Mouse (Mus musculus) ovary, postnatal 36 days (tissue): Measurements from ENCODE around the gene Zfpm1.

Experiments used
- DNase-seq: peaks from one replicate; pipeline ENCODE4 v3.0.0; 2022; ENCODE audit warnings: low spot score, mixed read lengths

Zfpm1 gene

GRCm38 (mm10) chr8:122282035-122282358 lies at the start of gene Zfpm1:
TSS of gene Zfpm1 (plus strand) at chr8:122282141.
- DNase-seq = no peak

GRCm38 (mm10) chr8:122234055-122234454 lies 47.9 kb upstream of the Zfpm1 start:
- peak; percentile 46 for DNase-seq

GRCm38 (mm10) chr8:122236521-122236920 lies 45.4 kb upstream of the Zfpm1 start:
- no peak for DNase-seq

DNA sequence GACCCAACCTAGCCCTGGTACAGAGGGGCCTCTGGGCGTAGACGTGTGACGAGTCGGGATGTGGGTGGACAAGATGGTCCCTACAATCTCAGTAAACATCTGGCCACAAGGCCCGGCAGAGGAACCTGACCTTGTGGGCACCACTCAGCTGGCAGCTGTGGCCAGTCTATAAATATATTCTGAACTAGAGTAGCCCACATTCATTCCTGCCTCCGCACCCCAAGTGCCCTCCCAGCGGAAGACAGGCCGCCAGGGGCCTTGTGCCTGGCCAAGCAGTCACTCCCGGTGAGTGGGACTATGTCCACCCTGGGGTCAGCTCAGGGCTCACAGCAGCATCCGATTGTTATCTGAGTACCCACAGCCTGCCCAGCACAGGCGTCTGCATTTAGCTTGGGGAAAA lies 43.7 kb upstream of the Zfpm1 start:
- DNase-seq = no peak

- no peak for DNase-seq
These were observed 43.2 kb upstream of the Zfpm1 start for GRCm38 (mm10) chr8:122238731-122239130.

DNA sequence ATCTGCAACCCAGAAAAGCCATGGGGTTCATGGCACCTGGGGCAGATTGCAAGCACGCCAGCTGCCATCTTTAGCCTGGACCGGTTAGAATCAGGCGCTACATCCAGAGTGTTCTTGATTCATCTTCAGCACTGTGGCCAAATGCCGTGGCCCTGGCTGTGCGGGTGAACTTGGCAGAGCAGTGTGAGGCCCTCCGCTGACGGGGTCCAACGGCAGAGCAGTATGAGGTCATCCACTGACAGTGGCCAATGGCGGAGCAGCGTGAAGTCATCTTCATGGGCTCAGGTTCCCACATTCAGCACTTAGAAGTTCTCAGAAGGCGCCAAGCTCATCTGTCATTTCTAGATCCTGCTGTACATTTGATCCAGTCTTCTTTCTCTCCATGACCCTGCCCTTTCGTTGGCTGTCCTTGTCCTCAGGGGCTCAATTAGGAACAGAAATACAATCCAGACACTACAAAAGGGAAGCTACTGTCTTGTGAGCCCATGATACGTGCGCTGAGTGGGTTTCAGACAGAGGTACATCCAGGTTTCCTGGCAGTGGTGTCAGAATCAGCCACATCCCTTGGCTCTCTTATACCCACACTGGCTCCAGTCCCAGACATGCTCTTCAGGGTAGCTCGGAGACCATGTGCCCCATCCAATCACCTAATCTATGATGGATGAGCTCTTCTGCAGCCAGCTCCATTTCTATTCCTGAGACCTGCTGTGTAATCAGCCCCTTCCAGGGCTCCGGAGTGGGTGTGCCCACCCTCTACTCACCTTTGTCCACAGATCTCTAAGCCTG lies 41.5 kb upstream of the Zfpm1 start:
- no peak for DNase-seq

- no peak for DNase-seq
These were observed 38.6 kb upstream of the Zfpm1 start for GRCm38 (mm10) chr8:122243310-122243709.

GRCm38 (mm10) chr8:122245161-122245560 lies 36.8 kb upstream of the Zfpm1 start:
- DNase-seq = no peak

DNA sequence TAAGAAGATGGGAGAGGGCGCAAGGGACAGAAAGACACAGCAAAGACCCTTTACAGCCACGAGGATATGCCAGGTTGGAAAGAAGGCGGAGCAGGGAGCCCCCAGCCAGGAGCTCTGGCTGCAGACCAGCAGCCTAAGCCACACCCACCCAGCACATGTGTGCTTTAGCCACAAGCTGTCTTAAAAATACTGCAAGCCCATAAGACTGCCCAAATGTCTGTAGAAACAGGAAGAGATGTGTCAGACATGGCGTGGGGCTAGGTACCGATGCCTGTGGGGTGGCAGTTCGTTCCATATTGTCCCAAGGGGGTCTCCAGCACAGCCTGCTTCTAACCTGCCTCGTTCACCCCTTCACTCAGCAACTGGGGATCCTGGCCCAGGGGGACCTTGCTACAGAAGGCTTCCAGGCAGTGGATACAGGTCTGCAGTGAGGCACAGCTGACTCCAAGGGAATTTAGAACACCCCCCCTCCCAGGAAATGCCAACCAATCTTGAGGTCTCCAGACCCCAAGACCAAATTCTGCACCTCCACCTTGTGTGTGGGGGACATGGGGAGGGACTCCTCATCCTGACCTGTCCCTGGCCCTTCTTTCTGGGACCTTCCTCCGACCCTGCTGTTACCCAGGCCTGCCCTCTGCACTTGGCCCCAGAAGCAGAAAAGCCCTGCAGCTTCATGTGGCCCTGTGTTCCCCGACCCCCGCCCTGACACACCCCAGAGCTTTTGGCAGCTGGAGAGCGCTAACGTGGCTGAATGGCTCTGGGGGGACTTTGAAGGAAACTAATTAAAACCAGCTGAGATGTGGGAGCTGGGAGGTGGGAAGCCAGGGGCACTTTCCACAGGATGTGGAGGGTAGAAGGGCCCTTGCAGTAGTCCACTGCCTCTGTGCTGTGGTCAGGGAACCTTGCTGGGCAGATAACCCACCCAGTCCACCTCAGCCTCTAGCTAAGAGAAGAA lies 35.4 kb upstream of the Zfpm1 start:
- DNase-seq = no peak

DNA sequence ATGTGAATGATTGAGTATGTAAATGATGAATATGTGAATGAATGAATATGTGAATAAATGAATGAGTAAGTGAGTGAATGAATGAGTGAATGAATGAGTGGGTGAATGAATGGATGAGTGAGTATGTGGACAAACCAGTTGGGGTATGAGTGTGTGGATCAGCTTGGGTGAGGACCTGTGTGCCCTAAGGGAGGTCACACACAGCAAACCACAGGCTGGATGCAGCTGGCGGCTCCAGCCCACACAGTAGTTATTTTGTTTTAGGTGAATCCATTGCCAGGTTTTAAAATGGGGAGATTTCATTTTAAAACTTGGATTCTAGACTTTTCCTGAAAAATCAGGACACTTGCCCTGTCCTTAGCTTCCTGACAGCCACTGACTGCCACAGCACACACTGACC lies 30.2 kb upstream of the Zfpm1 start:
- DNase-seq = no peak

GRCm38 (mm10) chr8:122252366-122252765 lies 29.6 kb upstream of the Zfpm1 start:
- DNase-seq = no peak

DNA sequence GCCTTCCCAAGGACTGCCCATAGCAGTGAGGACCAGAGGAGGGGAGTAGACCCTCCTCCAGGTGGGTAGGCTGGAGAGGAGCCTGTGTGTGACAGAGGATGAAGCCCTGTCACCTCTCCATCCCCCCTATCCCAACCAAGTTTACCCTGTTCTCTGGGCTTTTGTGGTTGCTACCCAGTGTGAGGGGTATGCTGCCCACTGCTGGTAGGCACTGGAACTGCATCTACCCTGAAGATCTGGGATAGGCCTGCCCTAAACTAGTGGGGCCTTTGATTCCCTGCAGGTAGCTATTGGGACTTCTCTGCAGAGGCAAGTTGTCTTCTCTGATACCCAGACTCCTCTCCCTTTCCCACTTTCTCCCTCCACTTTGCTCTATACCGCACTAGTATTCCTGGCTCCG lies 22.6 kb upstream of the Zfpm1 start:
- DNase-seq = peak; percentile 68

- no peak for DNase-seq
These were observed 21.2 kb upstream of the Zfpm1 start for GRCm38 (mm10) chr8:122260755-122261154.

DNA sequence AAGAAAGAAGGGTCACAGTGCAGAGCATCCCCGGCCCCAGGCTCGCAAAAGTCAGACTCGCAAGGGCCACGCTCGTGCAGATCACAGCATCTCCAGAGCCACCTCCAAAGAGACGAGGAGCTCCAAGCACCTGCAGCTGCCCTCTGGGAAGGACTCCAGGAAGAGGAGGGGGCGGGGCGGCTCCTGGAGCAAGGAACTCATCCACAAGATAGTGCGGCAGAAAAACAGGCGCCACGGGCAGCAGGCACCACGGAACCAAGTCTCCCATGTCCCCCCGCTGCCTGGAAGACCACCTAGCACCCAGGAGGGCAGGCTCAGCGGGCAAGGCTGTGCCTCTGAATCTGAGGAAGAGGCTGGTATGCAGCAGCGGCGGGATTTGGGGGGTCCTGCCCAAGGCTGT lies 19.1 kb upstream of the Zfpm1 start:
- DNase-seq = no peak

DNA sequence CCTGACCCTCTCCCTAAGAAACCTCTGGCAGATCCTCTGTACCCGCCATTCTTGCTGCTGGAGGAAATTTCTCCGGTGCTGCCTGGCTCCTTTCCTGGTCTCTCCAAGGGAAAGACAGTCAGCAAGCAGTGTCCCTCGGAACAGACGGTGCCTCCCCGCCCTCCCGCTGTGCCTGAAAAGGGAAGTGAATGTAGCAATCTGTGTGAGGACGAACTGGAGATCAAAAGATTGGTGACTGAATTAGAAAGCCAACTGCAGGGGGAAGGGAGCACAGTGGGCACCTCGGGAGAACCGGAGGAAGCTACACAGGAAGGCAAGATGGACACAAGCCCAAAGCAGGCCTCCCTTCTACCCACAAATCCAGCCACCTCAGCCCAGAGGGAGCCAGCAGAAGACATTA lies 17.7 kb upstream of the Zfpm1 start:
- DNase-seq = no peak

DNA sequence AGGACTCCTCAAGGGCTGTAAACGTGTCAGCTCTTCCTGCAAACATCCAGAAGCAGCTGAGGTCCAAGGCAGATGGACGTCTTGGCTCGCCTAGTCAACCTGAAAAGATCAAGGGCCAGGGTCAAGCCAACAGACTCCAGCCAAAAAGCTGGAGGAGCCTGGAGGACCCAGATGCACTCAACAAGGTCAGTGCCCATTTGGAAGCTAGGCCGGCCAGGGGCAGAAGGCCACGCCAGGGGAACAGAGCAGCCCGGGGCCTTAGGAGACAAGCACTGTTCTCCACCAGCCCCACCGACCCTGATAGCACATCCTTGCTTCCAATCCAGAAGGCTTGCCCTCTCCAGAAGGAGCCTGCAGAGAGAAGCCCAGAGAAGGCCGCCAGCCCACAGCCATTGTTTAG lies 16.4 kb upstream of the Zfpm1 start:
- DNase-seq = peak; percentile 36

DNA sequence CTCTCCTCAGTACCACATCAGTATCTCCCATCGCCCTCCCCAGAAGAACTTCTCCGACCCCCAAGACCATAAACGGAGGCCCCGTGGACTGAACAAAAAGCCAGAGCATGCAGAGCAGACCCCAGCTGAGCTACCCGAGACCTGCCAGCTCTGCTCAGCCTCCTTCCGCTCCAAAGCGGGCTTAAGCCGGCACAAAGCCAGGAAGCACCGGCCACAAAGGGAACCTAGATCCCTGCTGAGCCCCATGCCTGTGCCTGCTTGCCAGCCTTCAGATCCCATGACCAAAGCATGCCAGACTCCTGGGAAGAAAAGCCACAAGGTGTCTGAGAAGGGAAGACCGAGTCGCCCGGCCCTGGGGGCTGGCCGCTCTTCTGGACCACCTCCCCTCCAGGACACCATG lies 15.1 kb upstream of the Zfpm1 start:
- no peak for DNase-seq

DNA sequence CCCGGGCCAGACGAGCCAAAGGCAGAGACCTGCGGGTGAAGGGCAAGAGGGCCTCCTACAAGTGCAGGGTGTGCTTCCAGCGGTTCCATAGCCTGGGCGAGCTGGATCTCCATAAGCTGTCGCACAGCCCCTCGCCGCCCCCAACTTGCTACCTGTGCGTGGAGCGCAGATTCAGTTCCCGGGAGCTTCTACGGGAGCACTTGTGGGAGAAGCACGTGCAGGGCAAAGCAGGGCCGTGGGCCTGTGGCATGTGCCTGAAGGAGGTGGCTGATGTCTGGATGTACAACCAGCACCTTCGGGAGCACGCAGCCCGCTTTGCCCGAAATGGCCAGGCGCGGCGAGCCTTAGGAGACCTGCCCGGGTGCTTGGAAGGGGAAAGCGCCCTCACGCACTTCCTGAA lies 13.1 kb upstream of the Zfpm1 start:
- DNase-seq = no peak

- DNase-seq = peak; percentile 74
These were observed 12.5 kb upstream of the Zfpm1 start for GRCm38 (mm10) chr8:122269404-122269803.

- no peak for DNase-seq
These were observed 11.4 kb upstream of the Zfpm1 start for GRCm38 (mm10) chr8:122270555-122270954.

GRCm38 (mm10) chr8:122273152-122273551 lies 8.8 kb upstream of the Zfpm1 start:
- DNase-seq = peak; percentile 77

GRCm38 (mm10) chr8:122273826-122274225 lies 8.1 kb upstream of the Zfpm1 start:
- no peak for DNase-seq
